Mouse (Mus musculus): ENCODE measurements at regions not wholly inside any gene's neighbourhood (a gene's known extent, or its start where the extent isn't known, plus 50 kb on each side); places are given as distances from the start of the nearest gene placed in this dataset.
"Not testable (repeated sequence)": the region's sequence is repeated elsewhere in the genome, so short reads cannot be mapped to it uniquely, and the experiment has no call there.

- no peak for DNase-seq (ENCODE audit: low read depth, low spot score)
Observed at GRCm38 (mm10) chr11:8773862-8774261, 109.5 kb upstream of the Tns3 start.

GRCm38 (mm10) chr11:8773260-8773659 is 108.9 kb upstream of the Tns3 start:
- DNase-seq (ENCODE audit: low read depth, low spot score): no peak

- DNase-seq (ENCODE audit: low read depth, low spot score): no peak
Observed at GRCm38 (mm10) chr11:8772541-8772940, 108.2 kb upstream of the Tns3 start.

- DNase-seq (ENCODE audit: low read depth, low spot score): not testable (repeated sequence)
Observed at GRCm38 (mm10) chr11:8768706-8769105, 104.4 kb upstream of the Tns3 start.

DNA sequence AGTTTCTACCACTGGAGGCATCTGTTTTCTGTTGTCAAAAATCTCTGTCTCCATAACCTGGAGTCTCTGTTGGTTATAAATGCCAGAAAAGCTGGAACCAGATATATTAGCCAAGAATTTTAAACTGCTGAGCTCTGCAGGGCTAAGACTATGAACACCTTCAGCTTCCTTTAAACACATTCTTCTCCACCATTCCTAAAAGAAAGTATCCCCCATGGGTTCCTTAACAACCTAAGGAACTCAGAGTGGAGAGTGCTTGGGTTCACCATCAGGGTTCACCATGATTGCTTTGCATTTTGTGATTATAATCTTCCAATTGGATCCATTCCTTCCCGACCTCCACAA is 101.2 kb upstream of the Tns3 start:
- no peak for DNase-seq (ENCODE audit: low read depth, low spot score)

DNA sequence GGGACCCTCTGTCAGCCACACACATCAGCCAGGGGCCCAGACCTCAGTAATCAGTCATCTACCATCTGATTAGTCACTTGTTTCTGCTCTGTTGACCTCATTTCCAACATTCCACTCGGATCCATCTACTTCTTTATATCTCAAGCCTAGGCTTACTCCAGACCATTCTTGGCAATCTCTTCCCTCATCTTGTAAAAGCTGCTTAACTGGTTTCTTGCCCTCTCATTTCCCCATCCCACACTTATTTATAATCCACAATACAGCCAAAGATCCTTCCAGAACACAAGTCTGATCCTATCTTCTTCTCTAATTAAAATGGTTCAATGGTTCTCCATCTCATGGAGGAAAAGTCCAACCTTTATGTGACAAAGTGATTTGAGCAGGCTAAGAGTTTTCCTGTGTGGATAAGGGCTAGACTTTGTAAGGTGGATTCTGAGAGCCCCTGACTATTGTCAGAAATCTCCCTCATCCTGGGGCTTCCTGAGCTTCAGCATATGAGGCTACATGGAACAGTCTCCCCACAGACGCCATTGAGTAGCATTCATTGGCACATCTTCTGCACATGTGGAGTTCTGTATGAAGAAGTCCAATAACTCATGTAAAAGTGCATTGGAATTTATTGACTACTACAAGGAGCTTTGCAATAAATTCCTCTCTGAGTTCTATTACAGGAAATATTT is 100.7 kb upstream of the Tns3 start:
- no peak for DNase-seq (ENCODE audit: low read depth, low spot score)

- DNase-seq (ENCODE audit: low read depth, low spot score): peak; percentile 52
Observed at GRCm38 (mm10) chr11:8763448-8763847, 99.1 kb upstream of the Tns3 start.

GRCm38 (mm10) chr11:8762133-8762532 is 97.8 kb upstream of the Tns3 start:
- no peak for DNase-seq (ENCODE audit: low read depth, low spot score)

- DNase-seq (ENCODE audit: low read depth, low spot score): peak; percentile 86
Observed at GRCm38 (mm10) chr11:8761626-8762025, 97.3 kb upstream of the Tns3 start.

GRCm38 (mm10) chr11:8759858-8760257 is 95.5 kb upstream of the Tns3 start:
- DNase-seq (ENCODE audit: low read depth, low spot score): no peak

- DNase-seq (ENCODE audit: low read depth, low spot score): not testable (repeated sequence)
Observed at GRCm38 (mm10) chr11:8754508-8754907, 90.2 kb upstream of the Tns3 start.

DNA sequence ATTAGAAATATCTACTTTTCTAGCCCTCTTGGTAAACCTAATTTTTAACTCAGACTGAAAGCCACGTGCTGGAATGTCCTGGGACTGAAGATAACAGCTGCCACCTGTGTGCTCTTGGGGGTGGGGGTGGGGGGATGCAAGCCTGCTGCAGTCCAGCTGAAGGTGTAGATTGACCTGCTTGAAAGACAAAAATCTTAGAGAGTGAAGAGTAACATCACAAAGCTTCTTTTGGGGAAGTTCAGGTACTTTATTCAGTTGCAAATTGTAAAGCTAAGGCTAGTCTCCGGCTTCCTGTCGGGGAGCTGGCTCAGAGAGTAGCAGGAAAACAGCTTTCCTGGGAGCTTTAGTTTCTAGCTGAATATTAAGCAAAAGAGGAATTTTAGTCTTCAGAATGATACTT is 71.4 kb upstream of the Tns3 start:
- DNase-seq (ENCODE audit: low read depth, low spot score): not testable (repeated sequence)

- DNase-seq (ENCODE audit: low read depth, low spot score): no peak
Observed at GRCm38 (mm10) chr11:8727007-8727406, 62.7 kb upstream of the Tns3 start.

DNA sequence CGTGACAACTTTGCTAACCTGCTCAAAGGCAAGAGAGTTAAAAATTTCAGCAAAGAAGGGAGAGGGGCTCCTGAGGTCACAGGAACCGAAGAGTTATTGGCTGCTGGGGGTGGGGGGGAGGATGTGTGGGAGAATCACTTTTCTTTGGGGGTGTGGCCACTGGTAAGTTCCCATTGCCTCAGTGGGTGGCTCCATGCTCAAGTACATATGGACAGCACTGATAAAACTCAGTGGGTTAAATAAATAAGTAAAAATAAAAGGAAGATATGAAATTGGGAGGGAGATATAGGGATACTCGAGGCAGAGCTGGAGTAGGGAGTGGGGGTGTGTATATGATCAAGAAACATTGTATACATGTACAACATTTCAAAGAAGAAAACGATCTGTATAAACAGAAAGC is 61.2 kb upstream of the Tns3 start:
- DNase-seq (ENCODE audit: low read depth, low spot score): no peak

GRCm38 (mm10) chr11:8723102-8723640 is 58.8 kb upstream of the Tns3 start:
- no peak for DNase-seq (ENCODE audit: low read depth, low spot score)

DNA sequence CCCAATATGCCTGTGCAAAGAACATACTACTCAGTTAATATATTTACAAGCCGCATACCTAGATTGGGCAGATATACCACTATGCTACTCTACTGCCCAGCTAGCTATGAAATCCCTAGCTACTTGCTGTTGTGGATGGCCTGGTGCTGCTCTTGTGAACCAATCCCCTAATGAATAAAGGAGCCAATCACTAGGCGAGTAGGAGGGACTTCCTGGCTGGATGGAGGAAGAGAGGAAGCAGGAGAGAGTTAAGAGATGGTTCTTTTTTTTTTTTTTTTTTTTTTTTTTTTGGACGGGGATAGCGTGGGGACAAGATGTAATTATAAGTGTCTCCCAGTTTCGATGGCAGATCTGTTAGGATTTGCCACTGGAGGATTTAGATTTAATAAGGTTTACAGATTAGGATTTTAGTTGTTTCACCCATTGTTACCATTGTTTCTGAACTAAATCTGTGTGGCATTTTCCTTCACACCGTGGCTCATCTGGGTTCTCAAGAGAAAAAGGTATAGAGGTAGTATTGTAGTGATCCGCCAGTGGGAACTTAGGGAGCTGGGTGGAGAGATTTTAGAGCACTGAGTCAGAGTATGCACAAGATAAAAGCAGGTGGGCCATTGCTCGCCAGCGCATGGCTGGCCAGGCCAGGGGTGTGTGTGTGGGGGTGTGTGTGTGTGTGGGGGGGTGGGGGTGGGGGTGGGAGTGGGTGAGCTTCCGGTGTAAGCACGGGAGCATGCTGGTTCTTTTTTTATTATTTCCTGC is 55.1 kb upstream of the Tns3 start:
- no peak for DNase-seq (ENCODE audit: low read depth, low spot score)

DNA sequence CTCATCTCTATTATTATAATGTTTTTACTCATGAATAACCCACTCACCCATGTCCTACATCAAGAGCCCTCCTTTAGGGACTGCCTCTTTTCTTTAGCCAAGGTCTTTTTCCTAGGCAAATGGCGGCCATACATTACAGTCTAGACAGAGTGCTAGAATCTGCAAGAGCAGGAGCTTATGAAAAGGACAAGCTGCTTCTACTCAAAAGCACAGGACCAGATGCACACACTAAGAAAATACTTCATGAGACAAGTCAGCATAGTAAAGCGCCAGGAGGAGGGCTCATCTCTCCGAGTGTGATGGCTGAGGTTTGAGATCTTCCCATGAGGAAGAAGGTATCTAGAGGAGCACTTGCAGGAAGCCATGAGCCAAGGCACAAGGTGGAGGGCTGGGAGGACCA is 53.4 kb upstream of the Tns3 start:
- no peak for DNase-seq (ENCODE audit: low read depth, low spot score)

DNA sequence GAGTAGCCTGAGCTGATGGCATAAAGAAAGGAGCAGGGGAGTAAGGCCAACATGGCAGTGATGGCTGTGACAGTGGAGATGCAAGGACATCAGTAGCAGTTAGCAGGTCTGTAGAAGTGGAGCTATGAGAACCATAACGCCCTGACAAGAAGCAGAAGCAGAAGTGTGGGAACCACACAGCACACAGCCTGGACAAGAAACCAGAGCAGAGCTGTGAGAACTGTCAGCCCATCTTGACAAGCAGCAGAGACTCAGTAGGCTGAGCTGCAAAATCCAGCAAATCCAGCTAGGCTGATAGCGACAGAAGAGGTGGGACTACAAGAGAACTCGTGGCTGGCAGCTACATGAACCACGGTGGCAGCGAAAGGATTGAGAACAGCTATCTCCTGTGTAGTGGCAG is 52.5 kb upstream of the Tns3 start:
- DNase-seq (ENCODE audit: low read depth, low spot score): no peak

DNA sequence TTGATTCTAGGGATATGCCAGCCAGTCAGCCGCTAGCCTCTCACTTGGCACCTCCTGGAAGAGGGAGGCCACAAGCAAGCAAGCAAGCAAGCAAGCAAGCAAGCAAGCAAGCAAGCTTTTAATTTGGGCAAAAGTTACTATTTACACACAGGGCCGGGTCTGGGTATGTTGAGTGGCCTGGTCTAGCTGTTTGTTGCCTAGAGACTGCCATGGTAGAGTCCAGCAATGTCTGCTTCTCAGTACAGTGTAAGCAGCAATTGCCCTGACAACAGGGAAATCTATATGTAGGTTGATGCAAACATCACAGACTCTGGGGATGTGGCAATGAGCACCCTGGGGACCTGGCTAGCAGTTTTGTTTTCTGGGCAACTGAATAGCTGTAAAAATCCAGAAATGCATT is 51.4 kb upstream of the Tns3 start:
- DNase-seq (ENCODE audit: low read depth, low spot score): no peak

All from forelimb bud, embryonic 11.5 days (tissue).